Mouse (Mus musculus): ENCODE results near the gene Sf3b4.

The Sf3b4 gene

DNA sequence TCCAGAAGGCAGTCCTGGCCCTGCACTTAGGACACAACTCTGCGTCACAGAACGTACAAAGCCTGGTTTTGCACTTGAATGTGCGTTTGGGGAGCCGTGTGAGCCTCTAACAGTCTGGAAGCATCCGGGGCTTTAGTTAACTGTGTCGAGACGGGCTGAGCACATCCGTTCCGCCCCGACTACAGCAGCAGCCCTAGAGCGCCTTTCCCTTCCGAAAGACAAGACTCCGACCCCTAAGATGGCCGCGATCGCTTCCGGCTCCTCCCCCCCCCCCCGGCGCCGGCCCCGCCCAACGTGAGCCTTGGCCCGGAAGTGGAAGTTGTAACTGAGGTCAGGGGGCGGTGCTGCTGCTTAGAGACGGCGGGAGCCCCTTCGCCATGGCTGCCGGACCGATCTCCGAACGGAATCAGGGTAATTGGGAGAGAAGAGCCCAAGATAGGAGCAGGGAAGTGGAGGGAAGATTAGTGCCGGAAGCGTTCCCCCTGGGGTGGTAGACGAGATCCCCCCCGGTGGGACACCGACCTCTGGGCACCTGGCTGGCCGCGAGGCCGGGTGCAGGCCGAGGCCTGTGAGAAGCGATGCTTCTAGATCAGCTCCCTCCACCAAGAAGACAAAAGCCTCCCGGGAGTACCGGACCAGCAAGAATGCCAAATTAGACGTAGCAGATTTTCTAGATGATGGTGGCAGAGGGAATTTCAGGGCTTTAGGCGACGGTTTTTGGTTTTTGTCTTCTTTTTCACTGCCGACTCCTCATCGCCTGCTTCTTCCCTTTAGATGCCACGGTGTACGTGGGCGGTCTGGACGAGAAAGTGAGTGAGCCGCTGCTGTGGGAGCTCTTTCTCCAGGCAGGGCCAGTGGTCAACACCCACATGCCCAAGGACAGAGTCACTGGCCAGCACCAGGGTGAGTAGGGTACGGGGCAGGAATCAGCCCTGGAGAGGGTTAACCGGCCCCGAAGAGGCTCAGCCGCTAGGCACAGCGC, at the start of gene Sf3b4:
Sf3b4 (plus strand) TSS at position 136 of the 982 bp plus-strand sequence.
- under 1% methylated on average over 57 of the region's 58 CpGs for WGBS

DNA sequence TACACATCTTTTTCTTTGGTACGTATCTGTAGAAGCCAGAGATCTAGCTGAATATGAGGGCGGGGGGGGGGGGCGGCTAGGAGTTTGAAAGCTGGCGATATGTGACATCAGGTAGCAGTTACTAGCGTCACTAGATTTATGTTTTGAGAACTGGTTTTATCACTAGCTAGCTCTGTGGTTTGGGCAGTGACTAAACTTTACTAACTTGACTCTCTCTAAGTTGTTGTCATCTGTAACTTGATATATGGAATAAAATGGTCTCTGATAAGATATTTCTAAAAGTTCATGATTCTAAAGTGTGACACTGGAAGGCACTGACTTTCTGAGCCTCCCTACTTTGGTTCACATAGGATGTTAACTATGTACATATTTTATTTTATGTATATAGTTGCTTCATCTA, 47.9 kb upstream of the Sf3b4 start:
- 68% methylated on average over 5 of the region's 5 CpGs for WGBS

DNA sequence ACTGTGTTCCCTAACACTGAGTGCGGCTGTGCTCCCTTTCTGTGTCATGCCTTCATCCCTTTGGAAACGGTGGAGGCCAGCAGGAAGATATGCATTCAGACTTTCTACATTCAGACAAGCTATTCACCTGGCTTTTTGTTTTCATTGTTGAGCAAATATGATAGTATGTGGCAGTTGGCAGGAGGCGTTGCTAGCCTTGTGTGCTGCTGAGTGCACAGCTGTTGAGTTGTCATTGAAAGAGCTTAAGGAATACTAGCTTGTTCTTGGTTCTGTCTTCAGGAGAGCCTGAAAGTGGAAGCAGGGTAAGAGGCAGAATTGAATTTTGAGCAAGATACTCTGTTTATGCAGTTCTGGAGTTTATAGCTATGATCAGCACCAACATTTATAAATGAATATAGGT, 39.7 kb upstream of the Sf3b4 start:
- 75% methylated on average over 3 of the region's 3 CpGs for WGBS

DNA sequence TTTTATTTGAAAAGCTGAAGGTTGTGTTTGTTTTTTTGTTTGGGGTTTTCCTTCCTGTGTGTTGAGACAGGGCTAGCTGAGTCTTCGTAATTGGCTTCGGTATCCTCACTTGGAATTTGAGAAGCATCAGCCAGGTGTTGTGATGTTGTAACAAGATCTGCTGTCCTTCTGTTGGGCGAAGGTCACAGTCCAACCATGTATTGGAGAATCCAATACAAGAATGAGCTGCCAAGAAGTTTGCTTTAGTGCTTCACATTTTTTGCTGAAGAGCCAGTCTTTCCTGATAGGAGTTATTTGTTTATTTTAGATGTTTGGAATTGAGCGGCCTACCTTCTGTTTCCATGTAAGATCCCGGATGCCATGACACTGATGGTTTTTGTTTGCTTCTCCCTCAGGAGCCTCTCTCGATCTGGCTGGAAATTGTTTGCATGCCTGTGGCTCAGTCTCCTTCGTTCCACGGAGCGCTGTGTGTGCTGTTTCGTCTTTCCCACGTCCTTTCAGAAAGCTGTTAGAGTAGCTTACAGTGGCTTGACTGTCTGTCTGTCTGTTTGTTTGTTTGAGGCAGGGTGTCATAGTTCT, 38.7 kb upstream of the Sf3b4 start:
- 62% methylated on average over 11 of the region's 11 CpGs for WGBS

GRCm38 (mm10) chr3:96135011-96135410, 37.1 kb upstream of the Sf3b4 start:
- 88% methylated on average over 3 of the region's 3 CpGs for WGBS

DNA sequence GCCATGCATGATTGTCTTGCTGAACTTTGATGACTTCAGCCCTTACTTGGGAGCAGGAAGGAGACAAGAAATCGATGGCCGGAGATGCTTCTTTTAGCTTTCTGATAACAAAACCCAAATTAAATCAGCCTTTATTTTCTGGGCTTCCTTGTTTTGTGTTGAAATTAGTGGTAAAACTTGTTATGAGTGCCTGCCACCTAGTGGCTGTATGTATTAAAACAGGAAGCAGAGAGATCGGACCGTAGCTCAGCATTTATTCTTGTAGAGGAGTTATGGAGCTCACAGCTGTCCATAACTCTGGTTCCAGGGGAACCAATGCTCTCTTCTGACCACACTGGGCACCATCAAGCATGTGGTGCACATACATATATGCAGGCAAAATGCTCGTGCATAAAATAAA, 24.2 kb upstream of the Sf3b4 start:
- WGBS, result 5% methylated on average over 5 of the region's 5 CpGs

GRCm38 (mm10) chr3:96151836-96152235, 20.3 kb upstream of the Sf3b4 start:
- WGBS, result 75% methylated on average over 7 of the region's 7 CpGs

- WGBS, result 62% methylated on average over 5 of the region's 5 CpGs
These were observed 19.5 kb upstream of the Sf3b4 start for GRCm38 (mm10) chr3:96152611-96153010.

DNA sequence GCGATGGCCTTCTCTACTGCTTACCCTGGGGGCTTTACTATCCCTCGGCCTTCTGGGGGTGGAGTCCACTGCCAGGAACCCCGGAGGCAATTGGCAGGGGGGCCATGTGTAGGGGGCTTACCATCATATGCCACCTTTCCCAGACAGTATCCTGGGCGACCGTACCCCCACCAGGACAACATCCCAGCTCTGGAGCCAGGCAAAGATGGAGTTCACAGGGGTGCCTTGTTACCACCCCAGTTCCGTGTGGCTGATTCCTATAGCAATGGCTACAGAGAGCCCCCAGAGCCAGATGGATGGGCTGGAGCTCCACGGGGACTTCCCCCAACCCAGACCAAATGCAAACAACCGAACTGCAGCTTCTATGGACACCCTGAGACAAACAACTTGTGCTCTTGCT, 16.6 kb upstream of the Sf3b4 start:
- WGBS, result 84% methylated on average over 8 of the region's 8 CpGs

- 57% methylated on average over 4 of the region's 4 CpGs for WGBS
These were observed 12.3 kb upstream of the Sf3b4 start for GRCm38 (mm10) chr3:96159820-96160219.

DNA sequence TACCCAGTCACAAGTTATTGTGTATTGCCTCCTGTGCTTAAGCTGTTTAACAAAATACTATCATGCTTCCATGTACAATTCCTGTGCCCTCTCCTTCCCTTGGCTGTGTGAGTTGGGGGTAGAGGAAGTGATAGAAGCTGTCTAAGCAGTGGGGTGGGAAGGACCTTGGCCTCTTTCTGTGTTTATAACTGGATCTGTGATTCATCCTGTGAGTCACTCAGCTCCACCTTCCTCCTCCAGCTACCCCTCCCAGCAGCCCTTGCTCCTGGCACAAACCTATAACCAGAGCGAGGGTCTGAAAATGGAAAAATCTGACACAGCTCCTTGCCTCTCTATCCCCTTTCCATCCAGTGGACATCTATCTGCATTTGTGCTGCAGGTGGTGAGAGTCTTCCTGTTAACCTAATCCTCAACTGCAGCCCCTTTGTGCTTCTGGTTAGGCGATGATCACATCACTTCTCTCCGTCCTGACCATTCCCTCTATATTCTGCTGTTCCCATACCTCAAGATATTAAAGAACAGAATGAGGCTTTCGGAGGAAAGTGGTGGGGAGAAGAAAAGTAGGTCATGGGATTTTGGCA, 11.8 kb upstream of the Sf3b4 start:
- 27% methylated on average over 4 of the region's 4 CpGs for WGBS

GRCm38 (mm10) chr3:96160803-96161516, 11.2 kb upstream of the Sf3b4 start:
- WGBS, result under 1% methylated on average over 12 of the region's 12 CpGs

DNA sequence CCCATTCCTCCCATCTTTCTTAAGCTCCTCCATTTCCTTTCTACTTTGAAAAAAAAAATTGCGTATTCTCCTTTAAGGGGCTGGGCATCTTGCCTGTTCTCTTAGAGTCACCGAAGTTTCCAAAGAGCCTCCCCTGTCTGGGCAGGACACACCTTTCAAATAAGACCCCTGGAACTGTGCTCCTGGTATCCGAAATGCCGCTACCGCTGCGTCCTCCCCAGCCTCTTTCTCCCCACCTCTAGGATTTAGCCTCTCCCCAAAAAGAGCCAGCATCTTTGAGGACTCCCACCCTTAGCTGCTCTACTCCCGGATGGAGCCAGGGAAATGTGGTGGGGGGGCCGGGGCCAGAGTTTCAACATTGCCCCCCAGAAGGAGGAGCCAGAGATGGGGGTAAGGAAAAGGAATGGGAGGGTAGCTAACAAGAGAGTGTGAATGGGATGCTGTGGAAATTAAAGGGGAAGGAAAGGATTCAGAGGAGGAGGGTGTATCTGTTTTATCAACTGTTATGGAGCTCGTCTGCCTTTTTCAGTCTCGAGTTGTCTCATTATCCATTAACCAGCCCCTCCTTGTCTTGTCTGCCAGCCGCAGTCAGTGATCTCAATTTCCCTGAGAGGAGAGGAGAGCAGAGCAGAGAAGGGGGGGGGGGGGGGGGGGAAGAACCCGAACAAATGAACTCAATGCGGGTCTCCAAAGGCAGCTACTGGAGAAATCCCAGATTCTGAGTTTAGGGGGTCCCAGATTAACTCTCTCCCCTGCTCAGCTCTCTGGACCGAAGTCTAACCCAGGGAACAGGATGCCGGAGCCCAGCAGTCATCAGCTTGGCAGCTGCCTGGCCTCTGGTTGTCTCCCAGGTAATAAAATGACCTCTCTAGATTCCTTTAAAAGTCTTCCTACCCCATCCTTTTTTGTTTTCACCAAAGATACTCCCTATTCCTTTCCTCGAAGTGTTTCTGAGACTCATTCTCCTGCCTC, 10.0 kb upstream of the Sf3b4 start, which contains the start of gene Mtmr11:
Mtmr11 (plus strand) TSS at position 136 of the 972 bp plus-strand sequence.
- WGBS, result 11% methylated on average over 15 of the region's 16 CpGs

DNA sequence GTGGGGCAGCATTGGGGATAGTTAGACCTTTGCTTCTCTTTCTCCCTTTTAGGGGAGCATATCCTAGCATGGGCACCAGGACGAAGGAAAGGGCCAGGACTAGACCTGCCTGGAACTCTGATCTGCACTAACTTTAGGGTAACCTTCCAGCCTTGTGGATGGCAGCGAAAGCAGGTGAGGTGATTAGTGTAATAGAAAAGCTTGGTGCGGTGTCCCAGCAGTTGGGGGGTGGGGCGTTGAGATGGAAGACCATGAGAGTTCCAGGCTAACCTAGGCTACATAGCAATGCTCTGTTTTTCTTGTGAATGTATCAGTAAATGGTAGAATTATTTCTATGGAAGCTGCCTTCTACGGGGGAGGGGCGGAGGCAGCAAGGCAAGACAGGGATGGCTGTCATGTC, 9.1 kb upstream of the Sf3b4 start:
- 92% methylated on average over 6 of the region's 6 CpGs for WGBS

- WGBS, result 54% methylated on average over 12 of the region's 12 CpGs
These were observed 3.5 kb upstream of the Sf3b4 start for GRCm38 (mm10) chr3:96168466-96169158.

GRCm38 (mm10) chr3:96170276-96170675, 1.9 kb upstream of the Sf3b4 start:
- WGBS, result 81% methylated on average over 4 of the region's 4 CpGs

DNA sequence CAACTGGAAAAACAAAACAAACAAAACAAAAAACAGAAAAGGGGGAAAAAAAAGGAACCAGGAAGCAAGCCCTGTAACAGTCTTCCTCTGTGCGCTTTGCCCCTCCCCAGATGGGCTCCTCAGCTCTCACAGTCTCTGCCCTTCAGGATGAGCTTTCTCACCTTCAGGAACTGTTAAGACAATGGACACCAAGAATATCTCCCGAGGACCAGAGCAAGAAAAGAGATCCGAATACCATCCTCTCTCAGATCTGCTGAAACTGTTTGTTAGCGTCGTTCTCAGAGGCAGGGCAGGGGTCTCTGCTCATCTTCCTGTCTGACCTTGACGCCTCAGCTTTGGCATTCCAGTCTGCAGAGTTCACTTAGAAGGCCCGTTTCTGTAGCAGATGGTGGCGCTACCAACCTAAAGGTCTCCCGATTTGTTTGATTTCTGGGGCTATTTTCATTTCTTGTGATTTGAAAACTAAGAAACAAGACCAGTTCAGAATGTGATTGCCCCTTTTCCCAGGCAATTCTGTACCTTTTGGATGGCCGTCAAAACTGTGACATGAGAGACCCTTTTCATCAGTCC, 1.1 kb upstream of the Sf3b4 start:
- WGBS, result 48% methylated on average over 10 of the region's 10 CpGs

DNA sequence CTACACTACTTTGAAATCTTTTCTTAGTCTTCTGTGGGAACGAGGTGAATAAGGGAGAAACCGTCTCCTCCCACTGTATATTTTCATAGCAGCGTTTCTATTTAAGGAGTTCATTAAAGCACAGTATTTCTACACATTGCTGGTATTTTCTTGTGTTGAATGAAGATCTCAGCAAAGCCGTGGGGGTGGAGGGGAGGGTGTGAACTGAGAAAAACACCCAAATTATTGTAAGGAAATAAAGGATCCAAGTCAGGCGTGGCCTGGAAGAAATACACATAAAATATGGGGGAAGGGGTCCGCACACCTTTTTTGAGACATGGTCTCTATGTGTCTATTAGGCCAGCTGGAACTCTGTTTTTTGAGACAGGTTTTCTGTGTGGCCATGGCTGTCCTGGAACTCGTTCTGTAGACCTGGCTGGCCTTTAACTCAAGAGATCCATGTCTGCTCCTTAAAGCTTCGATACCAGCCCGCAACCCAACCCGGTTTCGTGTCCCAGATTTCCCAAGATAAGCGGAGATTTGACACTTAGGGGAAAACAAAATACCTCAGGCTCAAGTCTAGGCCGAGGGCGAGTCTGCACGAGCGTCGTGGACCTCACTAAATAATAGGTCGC, 442 bp upstream of the Sf3b4 start:
- WGBS, result 7% methylated on average over 18 of the region's 18 CpGs

- 32% methylated on average over 7 of the region's 7 CpGs for WGBS
These were observed 1.1 kb downstream of the Sf3b4 start for GRCm38 (mm10) chr3:96173185-96173584.

Data from cerebral cortex, adult 2 months (tissue).